In the genomic region with DNA sequence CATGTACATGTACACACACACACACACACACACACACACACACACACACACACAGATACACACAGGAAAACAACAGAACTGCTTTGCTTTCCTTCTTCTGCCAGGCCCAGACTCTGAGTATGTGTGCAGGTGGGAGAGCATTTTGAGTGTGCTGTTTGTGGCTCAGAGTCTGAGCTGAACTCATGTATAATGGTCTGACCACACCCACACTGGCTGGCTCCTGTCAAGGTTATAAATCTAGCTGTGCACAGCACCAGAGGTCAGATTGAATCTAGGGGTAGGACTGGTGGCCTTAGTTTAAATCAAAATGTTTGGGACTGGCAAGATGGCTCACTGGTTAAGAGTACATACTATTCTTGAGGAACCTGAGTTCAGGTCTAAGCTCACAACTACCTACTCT, we compare ENCODE assay signal across 7 mouse cellular contexts.
"Had no signal": no experiment of that assay in that cellular context is flagged by ENCODE, and none has a peak within 500 bp of the region (broad histone marks: within the 10 kb centered on the region; RNA-seq: fewer than 3 reads in every experiment).

No protein-coding gene starts in this region.

- H3K4me2 ChIP-seq: liver, embryonic 12.5 days; lung, embryonic 15.5 days; midbrain, embryonic 12.5 days had no signal

- ATAC-seq: liver, embryonic 12.5 days had no signal

- H3K36me3 ChIP-seq: liver, embryonic 12.5 days; lung, embryonic 15.5 days; midbrain, embryonic 12.5 days had no signal

- H3K4me3 ChIP-seq: liver, embryonic 12.5 days; lung, embryonic 15.5 days; midbrain, embryonic 12.5 days had no signal

- H3K27me3 ChIP-seq: liver, embryonic 12.5 days; lung, embryonic 15.5 days; midbrain, embryonic 12.5 days had no signal

- H3K27ac ChIP-seq: liver, embryonic 12.5 days; midbrain, embryonic 12.5 days had no signal

- H3K9me3 ChIP-seq: liver, embryonic 12.5 days; lung, embryonic 15.5 days; midbrain, embryonic 12.5 days had no signal

- DNase-seq: right cerebral cortex, adult 18-20 months; right cerebral cortex, postnatal 25 days; thymus, adult 18-20 months; thymus, postnatal 14 days had no signal

- H3K4me1 ChIP-seq: liver, embryonic 12.5 days; midbrain, embryonic 12.5 days had no signal

- H3K9ac ChIP-seq: liver, embryonic 12.5 days; lung, embryonic 15.5 days; midbrain, embryonic 12.5 days had no signal
